Mouse (Mus musculus): ENCODE data around the gene Nop53.

Gene Nop53

DNA sequence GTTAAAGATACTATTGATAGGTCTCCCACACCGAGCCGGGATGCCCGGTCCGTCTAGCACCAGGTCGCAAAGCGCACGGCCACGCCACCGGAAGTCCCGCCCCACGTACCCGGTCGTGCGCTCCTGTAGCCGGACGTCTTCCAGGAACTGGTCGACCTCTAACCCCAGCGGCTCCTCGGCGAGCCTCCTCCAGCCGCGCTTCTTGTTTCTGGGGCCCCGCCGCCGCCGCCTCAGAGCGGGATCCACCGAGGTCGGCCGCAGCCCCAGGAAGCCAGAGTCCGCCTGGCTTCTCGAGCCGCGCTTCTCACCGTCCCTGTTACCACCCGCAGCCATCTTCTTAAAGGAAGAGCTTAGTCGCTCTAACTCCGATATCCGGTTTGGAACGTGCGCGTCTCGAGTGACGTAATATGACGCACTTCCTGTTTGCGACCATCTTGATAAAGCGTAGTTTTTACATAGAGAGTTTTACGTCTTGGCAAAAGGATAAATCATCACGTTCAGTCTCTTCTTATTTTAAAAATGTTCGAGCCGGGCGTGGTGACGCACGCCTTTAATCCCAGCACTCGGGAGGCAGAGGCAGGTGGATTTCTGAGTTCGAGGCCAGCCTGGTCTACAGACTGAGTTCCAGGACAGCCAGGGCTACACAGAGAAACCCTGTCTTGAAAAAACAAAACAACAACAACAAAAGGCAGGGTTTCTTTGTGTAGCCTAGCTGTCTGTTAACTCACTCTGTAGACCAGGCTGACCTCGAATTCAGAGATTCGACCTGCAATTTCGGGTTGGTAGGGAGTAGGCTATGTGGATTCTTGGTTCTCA lies at the start of gene Nop53:
Gene Nop53, minus strand, starts transcription at position 354 of the 816 bp plus-strand sequence.
- peak; percentile 96 for ATAC-seq (ENCODE audit: low TSS enrichment)

GRCm38 (mm10) chr7:15993789-15994188 lies 47.9 kb upstream of the Nop53 start:
- no peak for ATAC-seq (ENCODE audit: low TSS enrichment)

GRCm38 (mm10) chr7:15993152-15993551 lies 47.3 kb upstream of the Nop53 start:
- no peak for ATAC-seq (ENCODE audit: low TSS enrichment)

GRCm38 (mm10) chr7:15991764-15992163 lies 45.9 kb upstream of the Nop53 start:
- ATAC-seq (ENCODE audit: low TSS enrichment): no peak

GRCm38 (mm10) chr7:15987661-15988356 lies 41.9 kb upstream of the Nop53 start:
- peak; percentile 82; the same call in 1 of the 2 replicates for ATAC-seq (ENCODE audit: low TSS enrichment)

DNA sequence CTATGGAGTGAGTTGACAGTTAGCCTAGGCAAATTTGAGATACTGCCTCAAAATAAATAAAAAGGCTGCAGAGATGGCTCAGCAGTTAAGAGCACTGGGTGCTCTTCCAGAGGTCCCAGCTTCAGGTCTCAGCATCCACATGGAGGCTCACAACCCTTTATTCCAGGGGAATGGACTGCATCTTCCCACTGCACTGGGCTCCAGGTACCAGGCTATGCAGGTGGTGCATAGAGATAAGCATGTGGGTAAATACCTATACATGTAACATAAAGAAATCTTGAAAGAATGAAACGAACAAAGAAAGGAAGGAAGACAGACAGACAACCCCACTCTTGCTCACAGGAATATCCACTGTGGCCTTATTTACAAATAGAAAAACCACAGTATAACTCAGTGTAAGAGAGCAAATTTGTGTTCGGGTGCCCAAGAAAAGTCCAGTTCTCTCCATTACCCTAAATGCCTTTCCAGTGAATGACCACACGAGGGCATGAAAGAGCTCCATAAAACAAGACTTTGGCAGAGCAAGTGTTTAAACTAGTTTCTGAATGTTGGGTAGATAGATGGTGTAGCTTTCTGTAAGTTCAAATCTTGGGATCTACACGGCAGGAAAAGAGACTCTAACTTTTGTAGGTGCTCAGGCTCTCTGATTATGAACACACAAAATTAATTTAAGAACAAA lies 37.0 kb upstream of the Nop53 start:
- ATAC-seq (ENCODE audit: low TSS enrichment): no peak

GRCm38 (mm10) chr7:15981538-15981937 lies 35.7 kb upstream of the Nop53 start:
- ATAC-seq (ENCODE audit: low TSS enrichment): 0 out of 2 replicates have a peak, but pooled peaks have one; percentile 25

DNA sequence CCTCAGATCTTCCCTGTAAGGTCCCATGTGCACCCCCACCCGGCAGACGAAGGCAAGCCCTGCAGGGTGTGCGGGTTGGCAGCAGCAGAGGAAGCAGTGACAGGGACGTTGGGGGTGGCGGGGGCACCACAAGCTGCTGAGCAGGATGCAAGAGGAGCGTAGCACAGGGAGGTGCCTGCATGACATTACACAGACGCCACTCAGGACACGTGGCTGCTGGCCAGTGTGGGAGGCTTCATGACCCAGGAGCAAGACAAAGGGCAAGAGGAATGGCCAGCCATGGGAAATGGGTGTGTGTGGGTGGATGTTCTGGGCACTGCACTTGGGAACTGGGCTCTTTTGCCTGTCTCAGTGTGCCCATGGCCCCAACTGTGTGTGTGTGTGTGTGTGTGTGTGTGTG lies 34.4 kb upstream of the Nop53 start:
- ATAC-seq (ENCODE audit: low TSS enrichment): peak; percentile 66; the same call in 1 of the 2 replicates

GRCm38 (mm10) chr7:15975904-15976303 lies 30.0 kb upstream of the Nop53 start:
- ATAC-seq (ENCODE audit: low TSS enrichment): peak; percentile 42; the same call in 1 of the 2 replicates

DNA sequence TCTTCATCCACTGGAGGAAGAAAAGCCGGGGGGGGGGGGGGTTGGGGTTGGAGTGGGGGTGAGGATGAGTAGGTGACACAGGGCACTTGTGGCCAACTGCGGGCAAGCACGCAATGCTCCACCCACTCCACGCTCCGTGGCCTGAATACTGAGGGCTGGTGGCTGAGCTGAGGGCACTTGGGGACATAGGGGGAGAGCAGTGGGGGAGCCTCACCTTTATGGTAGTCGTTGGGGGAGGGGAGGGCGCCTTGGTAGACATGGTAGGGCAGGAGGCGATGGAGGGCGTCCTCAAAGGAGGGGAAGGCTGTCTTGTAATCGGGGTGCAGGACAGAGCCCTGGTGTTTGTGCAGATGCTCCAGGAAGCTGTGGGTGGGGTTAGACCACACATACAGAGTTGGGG lies 29.6 kb upstream of the Nop53 start:
- no peak for ATAC-seq (ENCODE audit: low TSS enrichment)

DNA sequence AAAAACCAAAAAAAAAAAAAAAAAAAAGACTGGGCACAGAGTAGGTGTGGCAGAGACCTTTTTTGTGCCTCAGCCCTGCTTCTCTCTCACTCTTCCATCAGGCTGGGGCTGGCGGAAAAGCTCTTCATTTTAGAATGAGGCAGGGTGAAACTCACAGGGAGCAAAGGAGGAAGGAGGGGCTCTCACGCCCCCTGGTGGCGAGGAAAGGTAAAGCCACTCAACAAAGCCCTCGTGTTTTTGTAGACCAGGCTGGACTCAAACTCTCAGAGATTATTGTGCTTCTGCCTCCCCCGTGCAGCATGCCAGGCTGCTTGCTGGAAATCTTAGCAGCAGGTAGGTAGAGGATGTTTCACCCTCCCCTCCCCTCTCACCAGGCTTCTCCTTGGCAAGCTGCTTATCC lies 28.8 kb upstream of the Nop53 start:
- peak; percentile 46; the same call in 1 of the 2 replicates for ATAC-seq (ENCODE audit: low TSS enrichment)

DNA sequence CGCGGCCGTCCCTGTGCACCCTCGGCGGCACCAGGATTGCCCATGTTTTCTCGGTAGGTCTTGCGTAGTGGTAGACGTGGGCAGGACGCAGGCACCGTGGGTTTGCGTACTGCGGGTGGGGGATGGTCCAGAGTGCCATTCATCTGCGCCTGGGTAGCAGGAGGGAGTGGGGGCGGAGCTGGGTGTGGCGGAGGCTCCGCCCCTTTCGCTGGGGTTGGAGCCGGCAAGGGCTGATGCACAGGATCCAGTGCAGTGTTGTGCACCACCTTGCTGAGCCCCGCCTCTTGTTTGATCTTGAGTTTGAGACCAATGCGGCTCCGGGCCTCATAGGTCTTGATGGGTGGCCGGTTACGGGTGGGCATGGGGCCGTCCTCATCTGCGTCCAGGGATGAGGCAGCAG lies 26.4 kb upstream of the Nop53 start:
- no peak for ATAC-seq (ENCODE audit: low TSS enrichment)

DNA sequence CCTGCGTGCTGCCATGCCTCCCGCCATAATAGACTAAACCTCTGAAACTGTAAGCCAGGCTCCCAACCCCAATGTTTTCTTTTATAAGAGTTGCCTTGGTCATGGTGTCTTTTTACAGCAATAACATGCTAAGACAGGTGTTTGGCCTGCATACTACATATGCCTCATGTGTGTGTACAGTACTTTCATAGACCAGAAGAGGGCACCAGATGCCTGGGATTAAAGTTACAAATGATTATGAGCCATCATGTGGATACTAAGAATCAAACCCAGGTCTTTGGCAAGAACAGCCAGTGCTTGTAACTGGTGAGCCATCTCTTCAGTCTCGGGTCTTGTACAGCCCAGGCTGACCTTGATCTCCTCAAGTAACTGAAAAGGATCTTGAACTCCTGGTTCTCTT lies 23.8 kb upstream of the Nop53 start:
- no peak for ATAC-seq (ENCODE audit: low TSS enrichment)

DNA sequence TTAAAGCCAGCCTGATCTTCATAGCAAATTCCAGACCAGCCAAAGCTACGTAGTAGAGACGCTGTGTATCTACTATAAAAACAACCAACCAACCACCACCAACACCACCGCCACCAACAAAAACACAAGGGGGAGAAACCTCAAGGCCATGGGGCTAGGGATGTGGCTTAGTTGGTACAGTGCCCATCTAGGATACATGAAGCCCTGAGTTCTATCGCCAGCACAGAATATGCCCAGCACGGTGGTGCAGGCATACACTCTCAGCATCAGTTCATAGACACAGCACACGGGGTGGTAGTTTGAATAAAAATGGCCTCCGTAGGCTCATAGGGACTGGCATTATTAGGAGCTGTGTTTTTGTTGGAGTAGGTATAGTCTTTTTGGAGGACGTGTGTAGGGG lies 22.4 kb upstream of the Nop53 start:
- ATAC-seq (ENCODE audit: low TSS enrichment): no peak

- peak; percentile 82 for ATAC-seq (ENCODE audit: low TSS enrichment)
Measured at GRCm38 (mm10) chr7:15967312-15967711, 21.4 kb upstream of the Nop53 start, which contains the start of gene Ehd2. Ehd2 (minus strand) TSS chr7:15967567.

DNA sequence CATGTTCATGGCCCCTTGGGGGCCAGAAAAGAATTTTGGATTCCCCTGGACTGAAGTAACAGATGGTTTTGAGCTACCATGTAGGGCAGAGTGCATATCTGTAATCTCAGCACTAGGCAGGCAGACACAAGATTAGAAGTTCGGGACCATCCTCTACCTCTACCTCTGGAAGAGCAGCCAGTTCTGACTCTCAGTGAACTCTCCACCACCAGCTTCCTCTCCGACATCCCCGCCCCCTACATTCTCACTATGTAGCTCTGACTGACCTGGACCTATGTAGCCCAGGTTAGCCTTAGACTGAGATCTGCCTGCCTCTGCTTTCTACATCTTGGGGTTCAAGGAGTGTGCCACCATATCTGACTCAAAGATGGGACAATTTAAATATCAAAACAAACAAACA lies 20.6 kb upstream of the Nop53 start:
- ATAC-seq (ENCODE audit: low TSS enrichment): no peak

GRCm38 (mm10) chr7:15963798-15964652 lies 18.2 kb upstream of the Nop53 start:
- no peak for ATAC-seq (ENCODE audit: low TSS enrichment)

GRCm38 (mm10) chr7:15962311-15963288 lies 16.7 kb upstream of the Nop53 start:
- no peak for ATAC-seq (ENCODE audit: low TSS enrichment)

- ATAC-seq (ENCODE audit: low TSS enrichment): no peak
Measured at GRCm38 (mm10) chr7:15961798-15962197, 15.9 kb upstream of the Nop53 start.

DNA sequence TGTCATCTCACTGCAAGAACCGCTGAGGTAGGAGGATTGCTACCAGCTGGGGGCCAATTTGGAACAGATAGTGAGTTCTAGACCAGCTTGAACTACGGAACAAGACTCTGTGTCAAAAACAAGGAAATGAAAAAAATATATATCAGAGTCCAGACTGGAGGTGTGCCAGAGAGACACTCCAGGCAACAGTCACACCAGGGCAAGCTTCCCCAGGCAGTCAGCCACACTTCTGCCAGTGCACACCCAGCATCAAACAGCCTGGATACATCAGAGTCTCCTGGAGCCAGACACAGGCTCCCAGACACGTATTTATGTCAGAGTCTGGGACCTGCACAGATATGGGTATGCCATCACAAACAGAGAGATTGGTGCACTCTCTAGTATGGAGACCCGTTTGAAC lies 15.4 kb upstream of the Nop53 start:
- no peak for ATAC-seq (ENCODE audit: low TSS enrichment)

Data from frontal cortex, adult (tissue).